ENCODE assay signal across 8 mouse cellular contexts in the genomic region with DNA sequence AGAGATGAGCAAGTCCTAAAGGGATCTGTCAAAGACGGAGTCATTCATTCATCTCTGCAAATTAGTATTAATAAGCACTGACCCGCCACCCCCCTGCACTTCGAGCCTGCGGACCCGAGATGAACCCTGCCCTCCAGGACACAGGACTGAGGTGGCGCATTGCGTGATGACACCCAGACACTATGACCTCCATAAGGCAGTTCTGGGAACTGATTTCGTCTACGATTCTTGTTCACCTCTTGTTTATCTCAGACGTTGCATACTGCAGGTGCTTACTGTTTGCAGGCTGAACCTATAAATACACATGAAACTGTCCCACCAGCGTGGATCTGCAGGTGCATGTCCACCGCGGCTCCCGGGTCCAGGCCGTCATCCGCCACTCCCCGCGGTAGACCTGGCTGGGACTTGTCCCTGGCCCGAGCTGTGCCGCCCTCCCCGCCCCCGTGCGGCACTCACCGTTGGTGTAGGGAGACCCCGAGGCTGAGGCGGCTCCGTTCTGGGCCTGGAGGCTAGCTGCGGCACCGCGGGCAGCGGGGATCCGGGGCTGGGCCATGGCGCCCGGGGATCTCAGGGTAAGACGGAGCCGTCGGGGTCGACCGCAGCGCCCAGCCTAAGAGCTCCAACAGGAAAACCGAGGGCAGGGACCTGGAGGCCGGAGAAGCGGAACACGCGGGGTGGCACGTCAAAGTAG. TPM values are rescaled to one million over a fixed set of nuclear protein-coding genes. Genes with fewer than 3 reads are reported as not detected.
DNase-seq lines count a peak whose midpoint lies in the region; ATAC-seq and TF ChIP-seq lines count a peak whose summit lies in the region.

No protein-coding gene starts in this region.

- H3K36me3 ChIP-seq in forebrain, embryonic 10.5 days (replicated peaks) = peaks cover 2% of the 10 kb centered on the region; the same call in 1 of the 2 replicates
- 0 out of 2 replicates have a peak, but pooled peaks cover 4% of the 10 kb centered on the region for H3K36me3 ChIP-seq in intestine, embryonic 16.5 days (ENCODE audit: control insufficient read depth, insufficient read depth, low read length)
- H3K36me3 ChIP-seq in stomach, postnatal 0 days (ENCODE audit: control insufficient read depth, insufficient read depth, low read length) = no peaks in the 10 kb centered on the region

- ATAC-seq in intestine, embryonic 16.5 days = peak; percentile 70
- ATAC-seq in stomach, postnatal 0 days (ENCODE audit: low FRiP score, low TSS enrichment) = peak; percentile 69

- peaks cover 26% of the 10 kb centered on the region for H3K4me1 ChIP-seq in forebrain, embryonic 10.5 days
- H3K4me1 ChIP-seq in intestine, embryonic 16.5 days (ENCODE audit: control insufficient read depth, insufficient read depth, low read length) = peaks cover 11% of the 10 kb centered on the region; the same call in 1 of the 2 replicates
- H3K4me1 ChIP-seq in stomach, postnatal 0 days (replicated peaks; ENCODE audit: control insufficient read depth, insufficient read depth) = no peaks in the 10 kb centered on the region

- peak overlapping the region; percentile 80 for H3K4me2 ChIP-seq in intestine, embryonic 16.5 days (ENCODE audit: low read depth, low read length)
- peak overlapping the region; percentile 85 for H3K4me2 ChIP-seq in stomach, postnatal 0 days (replicated peaks; ENCODE audit: low read depth)

- H3K9ac ChIP-seq in intestine, embryonic 16.5 days (ENCODE audit: low read depth, low read length) = peak overlapping the region; percentile 99
- H3K9ac ChIP-seq in stomach, postnatal 0 days (ENCODE audit: low read length) = peak overlapping the region; percentile 98

- peak overlapping the region; percentile 74 for H3K4me3 ChIP-seq in layer of hippocampus, adult 2 months
- peak overlapping the region; percentile 100 for H3K4me3 ChIP-seq in forebrain, embryonic 10.5 days
- peak overlapping the region; percentile 100 for H3K4me3 ChIP-seq in intestine, embryonic 16.5 days (ENCODE audit: low read length)
- peak overlapping the region; percentile 93 for H3K4me3 ChIP-seq in stomach, postnatal 0 days (ENCODE audit: low read depth, low read length)

- peak overlapping the region; percentile 88 for H3K27ac ChIP-seq in layer of hippocampus, adult 2 months
- H3K27ac ChIP-seq in forebrain, embryonic 10.5 days = peak overlapping the region; percentile 89
- peak overlapping the region; percentile 91 for H3K27ac ChIP-seq in intestine, embryonic 16.5 days (ENCODE audit: low read length)
- H3K27ac ChIP-seq in stomach, postnatal 0 days (replicated peaks) = peak overlapping the region; percentile 92

- H3K9me3 ChIP-seq in forebrain, embryonic 10.5 days = no peaks in the 10 kb centered on the region
- H3K9me3 ChIP-seq in intestine, embryonic 16.5 days (ENCODE audit: control insufficient read depth, low read length) = no peaks in the 10 kb centered on the region
- no peaks in the 10 kb centered on the region for H3K9me3 ChIP-seq in stomach, postnatal 0 days (ENCODE audit: control insufficient read depth, low read length)

- no peaks in the 10 kb centered on the region for H3K27me3 ChIP-seq in forebrain, embryonic 10.5 days (ENCODE audit: poor library complexity, severe bottlenecking)
- no peaks in the 10 kb centered on the region for H3K27me3 ChIP-seq in intestine, embryonic 16.5 days (replicated peaks; ENCODE audit: control insufficient read depth, insufficient read depth, low read length)
- H3K27me3 ChIP-seq in stomach, postnatal 0 days (ENCODE audit: control insufficient read depth, insufficient read depth, low read length) = no peaks in the 10 kb centered on the region

- 0 out of 2 replicates have a peak, but pooled peaks have one; percentile 9 for TF ChIP-seq CTCF in layer of hippocampus, adult 2 months (conservative IDR thresholded peaks at IDR 0.05)
- 0 out of 2 replicates have a peak, but pooled peaks have one; percentile 1 for TF ChIP-seq CTCF in stomach, postnatal 0 days (IDR thresholded peaks at IDR 0.05; ENCODE audit: low read depth)

- peak; percentile 9 to 12 for DNase-seq in layer of hippocampus, adult 2 months (ENCODE audit: low spot score in 2 of 2)
- no peak for DNase-seq in layer of hippocampus, postnatal 10 days (ENCODE audit: low spot score in 2 of 2)
- DNase-seq in NIH3T3 (ENCODE audit: low read depth) = peak; percentile 13
- DNase-seq in forebrain, embryonic 10.5 days (ENCODE audit: extremely low spot score, low spot score) = no peak
- peak; percentile 30 for DNase-seq in lung, postnatal 14 days
- no peak for DNase-seq in stomach, postnatal 0 days (ENCODE audit: low spot score)
- DNase-seq in cerebellum, adult 9-11 months = no peak

- under 1% methylated on average over 46 of the region's 46 CpGs for WGBS in forebrain, embryonic 10.5 days
- WGBS in intestine, embryonic 16.5 days = under 1% methylated on average over 46 of the region's 46 CpGs
- under 1% methylated on average over 42 of the region's 46 CpGs for WGBS in stomach, postnatal 0 days

- TF ChIP-seq EP300 in stomach, postnatal 0 days (optimal IDR thresholded peaks at IDR 0.05) = no peak

RNA-seq across cellular contexts. Expression of a gene that starts 7.7 kb away (rescaled TPM):
- 10 to 100 TPM; 17.6 to 21.6 TPM for total RNA-seq in layer of hippocampus, adult 2 months (2021)
- total RNA-seq in layer of hippocampus, postnatal 10 days (2021) = 10 to 100 TPM; 24.8 to 25.8 TPM
- polyA plus RNA-seq in forebrain, embryonic 10.5 days (2016; fragmentation: Nextera tagmentation; extraction: Ambion mirVana) = 12.8 and 14.0 TPM in 2 replicates
- 21.2 and 27.6 TPM in 2 replicates for polyA plus RNA-seq in intestine, embryonic 16.5 days (2015; fragmentation: Nextera tagmentation; extraction: Ambion mirVana)
- 8.3 and 8.4 TPM in 2 replicates for polyA plus RNA-seq in stomach, postnatal 0 days (2015; fragmentation: Nextera tagmentation; extraction: Ambion mirVana)

RNA-seq across cellular contexts. Expression of a gene that starts 7.7 kb away (rescaled TPM):
- 10 to 100 TPM; 71.7 to 72.0 TPM for total RNA-seq in layer of hippocampus, adult 2 months (2021)
- 10 to 100 TPM; 75.5 to 82.7 TPM for total RNA-seq in layer of hippocampus, postnatal 10 days (2021)
- 112 and 114 TPM in 2 replicates for polyA plus RNA-seq in forebrain, embryonic 10.5 days (2016; fragmentation: Nextera tagmentation; extraction: Ambion mirVana)
- polyA plus RNA-seq in intestine, embryonic 16.5 days (2015; fragmentation: Nextera tagmentation; extraction: Ambion mirVana) = 218 and 226 TPM in 2 replicates
- polyA plus RNA-seq in stomach, postnatal 0 days (2015; fragmentation: Nextera tagmentation; extraction: Ambion mirVana) = 168 and 169 TPM in 2 replicates

Comparison
In these comparisons a context has a peak if more than half of its experiments do, and no peak if none do; other contexts are left out.
1. DNase-seq: peak in layer of hippocampus, adult 2 months (2 of 2), NIH3T3 (single experiment) and lung, postnatal 14 days (single experiment); none in layer of hippocampus, postnatal 10 days (0 of 2), forebrain, embryonic 10.5 days (single experiment), stomach, postnatal 0 days (single experiment) and cerebellum, adult 9-11 months (single experiment).
2. Peak in every context shown above with its lines, with median percentiles within 50 percentile points of each other: H3K27ac ChIP-seq and H3K4me3 ChIP-seq.